Mouse (Mus musculus) CH12.LX (cell line): ENCODE results near the gene Cacna1s.

ENCODE experiments used
- CTCF ChIP-seq, 2 experiments: IDR thresholded peaks in 1 of 2; conservative IDR thresholded peaks in 1 of 2; 2 replicates each; pipeline ENCODE4 v1.5.1; 2011 to 2012; ENCODE audit warnings: low read depth in 2 of 2, low read length in 2 of 2, improper control_type of control experiment in 1 of 2, inconsistent platforms in 1 of 2, mild to moderate bottlenecking in 1 of 2, moderate library complexity in 1 of 2
- EP300 ChIP-seq: IDR thresholded peaks from 2 replicates; pipeline ENCODE4 v1.6.1; 2011; ENCODE audit warnings: low read length, improper control_type of control experiment
- ETS1 ChIP-seq: conservative IDR thresholded peaks from 2 replicates; pipeline ENCODE4 v1.6.1; 2012; ENCODE audit warnings: low read depth, mild to moderate bottlenecking, inconsistent platforms, low read length, improper control_type of control experiment, moderate library complexity
- MAFK ChIP-seq: IDR thresholded peaks from 2 replicates; pipeline ENCODE4 v1.6.1; 2011; ENCODE audit warnings: low read length, improper control_type of control experiment; ENCODE audit not compliant: insufficient replicate concordance
- POLR2A ChIP-seq: IDR thresholded peaks from 2 replicates; pipeline ENCODE4 v1.6.1; 2011; ENCODE audit warnings: low read depth, mild to moderate bottlenecking, improper control_type of control experiment, low read length
- ZC3H11A ChIP-seq: IDR thresholded peaks from 2 replicates; pipeline ENCODE4 v1.6.1; 2012; ENCODE audit warnings: low read depth, mild to moderate bottlenecking, inconsistent platforms, low read length, improper control_type of control experiment

DNA sequence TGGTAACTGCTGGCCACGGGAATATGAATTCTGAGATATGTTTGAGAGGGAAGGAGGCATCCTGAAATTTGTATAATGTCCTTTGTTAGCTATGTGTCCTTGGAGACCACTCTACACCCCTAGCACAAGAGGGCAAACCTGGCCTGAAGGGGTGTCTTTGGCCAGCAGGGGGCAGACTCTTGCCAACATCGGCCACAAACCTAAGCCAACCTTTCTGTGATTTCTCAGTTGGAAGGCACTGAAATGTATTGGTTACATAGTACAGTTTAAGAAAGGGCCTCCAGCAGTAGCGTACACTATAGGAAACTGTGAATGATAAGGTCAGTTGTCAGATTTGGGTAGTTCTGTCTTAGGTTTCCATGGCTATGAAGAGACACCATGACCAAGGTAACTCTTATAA is 63.6 kb downstream of the Cacna1s start:
- TF ChIP-seq MAFK (no peak), CTCF (conservative IDR thresholded peaks at IDR 0.05 in 1 of 2, IDR thresholded peaks at IDR 0.05 in 1 of 2; ENCODE audit: low read depth in 2 of 2, low read length in 2 of 2) (peak; percentile 76 to 95), POLR2A (no peak), ZC3H11A (peak; percentile 79), ETS1 (no peak), EP300 (no peak)
